Mouse (Mus musculus) liver, adult (tissue): ENCODE data around the gene Ddx59.

Experiments
- GATA4 ChIP-seq: IDR thresholded peaks from 2 replicates; pipeline ENCODE4 v1.6.1; 2014; ENCODE audit warnings: mild to moderate bottlenecking, low read length; ENCODE audit not compliant: insufficient replicate concordance

Gene Ddx59

GRCm38 (mm10) chr1:136414798-136415755 is at the start of gene Ddx59:
Ddx59 (plus strand) TSS chr1:136415271.
- TF ChIP-seq GATA4 = peak; percentile 27; the same call in 1 of the 2 replicates

- no peak for TF ChIP-seq GATA4
Measured at GRCm38 (mm10) chr1:136365986-136366385, 49.1 kb upstream of the Ddx59 start.

- no peak for TF ChIP-seq GATA4
Measured at GRCm38 (mm10) chr1:136379261-136379660, 35.8 kb upstream of the Ddx59 start.

GRCm38 (mm10) chr1:136380161-136380560 is 34.9 kb upstream of the Ddx59 start:
- no peak for TF ChIP-seq GATA4

GRCm38 (mm10) chr1:136380606-136381005 is 34.5 kb upstream of the Ddx59 start:
- no peak for TF ChIP-seq GATA4

GRCm38 (mm10) chr1:136381169-136381568 is 33.9 kb upstream of the Ddx59 start:
- no peak for TF ChIP-seq GATA4

GRCm38 (mm10) chr1:136381583-136381982 is 33.5 kb upstream of the Ddx59 start:
- no peak for TF ChIP-seq GATA4

- no peak for TF ChIP-seq GATA4
Measured at GRCm38 (mm10) chr1:136386914-136387313, 28.2 kb upstream of the Ddx59 start.

GRCm38 (mm10) chr1:136394506-136394905 is 20.6 kb upstream of the Ddx59 start:
- TF ChIP-seq GATA4 = no peak

GRCm38 (mm10) chr1:136395073-136395472 is 20.0 kb upstream of the Ddx59 start:
- TF ChIP-seq GATA4 = no peak

GRCm38 (mm10) chr1:136401281-136401680 is 13.8 kb upstream of the Ddx59 start:
- no peak for TF ChIP-seq GATA4

- no peak for TF ChIP-seq GATA4
Measured at GRCm38 (mm10) chr1:136409631-136410030, 5.4 kb upstream of the Ddx59 start.

GRCm38 (mm10) chr1:136415756-136416126 is 670 bp downstream of the Ddx59 start:
- no peak for TF ChIP-seq GATA4

- TF ChIP-seq GATA4 = no peak
Measured at GRCm38 (mm10) chr1:136418393-136418792, 3.3 kb downstream of the Ddx59 start.

GRCm38 (mm10) chr1:136427166-136427969 is 12.3 kb downstream of the Ddx59 start:
- TF ChIP-seq GATA4 = no peak

GRCm38 (mm10) chr1:136428981-136429380 is 13.9 kb downstream of the Ddx59 start:
- TF ChIP-seq GATA4 = no peak
